Mouse (Mus musculus): ENCODE data around the gene Tardbp. TPM values are rescaled to one million over a fixed set of nuclear protein-coding genes. Genes with fewer than 3 reads are reported as not detected.

The Tardbp gene
- total and polyA plus RNA-seq, 2 experiments from 2014 or later = 121 to 205 TPM

DNA sequence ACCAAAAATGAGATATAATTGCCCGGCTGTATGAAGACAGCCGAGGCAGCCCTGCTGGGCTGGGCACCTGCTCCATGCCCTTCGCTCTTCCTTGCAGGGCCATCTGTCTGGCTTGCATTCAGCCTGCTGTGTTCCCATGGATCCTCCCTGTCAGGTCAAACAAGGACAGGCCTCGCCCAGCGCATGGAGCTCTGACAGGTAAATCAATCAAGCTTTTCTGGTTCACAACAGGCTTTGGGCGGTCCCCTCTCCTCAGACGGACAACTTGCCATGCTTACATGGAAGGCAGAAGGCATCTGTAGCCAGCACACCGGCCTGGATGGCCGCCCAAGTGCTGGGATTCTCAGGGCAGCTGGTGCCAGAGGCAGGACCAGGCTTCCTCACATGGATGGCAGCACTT lies 24.2 kb upstream of the Tardbp start:
- ATAC-seq (peak; percentile 65), DNase-seq (ENCODE audit: low spot score) (peak; percentile 65)
- no peaks in the 10 kb centered on the region for H3K9me3 ChIP-seq (ENCODE audit: low read length)
- 29% methylated on average over 9 of the region's 9 CpGs for WGBS
- H3K4me1 ChIP-seq (ENCODE audit: insufficient read depth, low read length) = no peaks in the 10 kb centered on the region
- no peak overlapping the region for H3K27ac ChIP-seq
- no peak overlapping the region for H3K4me2 ChIP-seq (ENCODE audit: low read depth, low read length)
- H3K9ac ChIP-seq (replicated peaks; ENCODE audit: low read length) = no peak overlapping the region
- TF ChIP-seq CTCF (IDR thresholded peaks at IDR 0.05; ENCODE audit: low read depth) = no peak
- no peak overlapping the region for H3K4me3 ChIP-seq (ENCODE audit: low read length)
- no peaks in the 10 kb centered on the region for H3K27me3 ChIP-seq (ENCODE audit: insufficient read depth, low read length)
- H3K36me3 ChIP-seq (ENCODE audit: insufficient read depth, low read length) = no peaks in the 10 kb centered on the region

- Histone ChIP-seq H3K27me3 (ENCODE audit: insufficient read depth, low read length) (no peaks in the 10 kb centered on the region), H3K4me1 (ENCODE audit: insufficient read depth, low read length) (no peaks in the 10 kb centered on the region), H3K9ac (replicated peaks; ENCODE audit: low read length) (no peak overlapping the region), H3K27ac (no peak overlapping the region), H3K4me2 (ENCODE audit: low read depth, low read length) (no peak overlapping the region), H3K36me3 (ENCODE audit: insufficient read depth, low read length) (no peaks in the 10 kb centered on the region), H3K4me3 (ENCODE audit: low read length) (no peak overlapping the region), H3K9me3 (ENCODE audit: low read length) (no peaks in the 10 kb centered on the region)
- DNase-seq (ENCODE audit: low spot score) (no peak), ATAC-seq (no peak)
- WGBS = 65% methylated on average over 3 of the region's 3 CpGs
- peak; percentile 44 for TF ChIP-seq CTCF (IDR thresholded peaks at IDR 0.05; ENCODE audit: low read depth)
These were observed 22.5 kb upstream of the Tardbp start for GRCm38 (mm10) chr4:148649309-148649708.

DNA sequence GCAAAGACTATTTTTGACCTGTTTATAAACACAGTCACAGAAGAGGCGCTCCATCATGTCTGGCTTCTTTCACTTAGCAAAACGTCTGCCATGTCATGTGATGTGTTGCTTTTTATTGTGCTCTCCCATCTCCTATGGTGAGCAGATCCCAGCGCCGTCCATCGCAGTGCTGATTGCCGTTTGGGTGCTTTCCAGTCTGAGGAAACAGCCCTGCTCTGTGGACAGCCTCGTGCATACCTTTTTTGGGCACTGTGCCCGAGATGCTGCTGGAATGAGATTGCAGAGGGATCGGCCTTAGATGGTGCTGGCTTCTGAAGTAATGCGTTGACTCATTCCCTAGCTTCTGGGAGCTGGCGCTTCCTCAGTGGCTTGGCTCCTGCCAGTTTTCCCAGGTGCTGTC lies 19.8 kb upstream of the Tardbp start:
- Histone ChIP-seq H3K4me1 (ENCODE audit: insufficient read depth, low read length) (no peaks in the 10 kb centered on the region), H3K4me3 (ENCODE audit: low read length) (no peak overlapping the region), H3K9me3 (ENCODE audit: low read length) (no peaks in the 10 kb centered on the region), H3K4me2 (ENCODE audit: low read depth, low read length) (no peak overlapping the region), H3K27ac (no peak overlapping the region), H3K9ac (replicated peaks; ENCODE audit: low read length) (no peak overlapping the region), H3K27me3 (ENCODE audit: insufficient read depth, low read length) (no peaks in the 10 kb centered on the region), H3K36me3 (ENCODE audit: insufficient read depth, low read length) (no peaks in the 10 kb centered on the region)
- WGBS = 48% methylated on average over 11 of the region's 11 CpGs
- TF ChIP-seq CTCF (IDR thresholded peaks at IDR 0.05; ENCODE audit: low read depth) = no peak
- ATAC-seq (no peak), DNase-seq (ENCODE audit: low spot score) (peak; percentile 34)

DNA sequence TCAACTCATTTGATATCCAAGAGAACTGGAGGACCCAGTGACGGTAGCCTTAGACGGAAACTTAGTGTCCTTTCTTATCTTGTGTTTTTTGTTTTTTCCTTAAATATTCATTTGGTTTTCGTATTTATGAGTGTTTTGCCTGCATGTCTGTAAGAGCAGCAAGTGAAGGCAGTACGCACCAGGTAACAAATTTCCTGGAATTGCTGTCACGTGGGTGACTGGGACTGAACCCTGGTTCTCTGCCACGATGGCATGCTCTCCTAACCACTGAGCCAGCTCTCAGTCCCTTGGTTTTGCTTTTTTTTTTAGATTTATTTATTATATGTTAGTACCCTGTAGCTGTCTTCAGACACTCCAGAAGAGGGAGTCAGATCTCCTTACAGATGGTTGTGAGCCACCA lies 18.1 kb upstream of the Tardbp start:
- Histone ChIP-seq H3K27ac (no peak overlapping the region), H3K27me3 (ENCODE audit: insufficient read depth, low read length) (no peaks in the 10 kb centered on the region), H3K4me3 (ENCODE audit: low read length) (no peak overlapping the region), H3K9me3 (ENCODE audit: low read length) (no peaks in the 10 kb centered on the region), H3K9ac (replicated peaks; ENCODE audit: low read length) (no peak overlapping the region), H3K36me3 (ENCODE audit: insufficient read depth, low read length) (no peaks in the 10 kb centered on the region), H3K4me1 (ENCODE audit: insufficient read depth, low read length) (no peaks in the 10 kb centered on the region), H3K4me2 (ENCODE audit: low read depth, low read length) (no peak overlapping the region)
- no peak for TF ChIP-seq CTCF (IDR thresholded peaks at IDR 0.05; ENCODE audit: low read depth)
- DNase-seq (ENCODE audit: low spot score) (no peak), ATAC-seq (no peak)
- WGBS = 92% methylated on average over 6 of the region's 6 CpGs

- no peaks in the 10 kb centered on the region for H3K9me3 ChIP-seq (ENCODE audit: low read length)
- H3K9ac ChIP-seq (replicated peaks; ENCODE audit: low read length) = no peak overlapping the region
- DNase-seq (ENCODE audit: low spot score) = peak; percentile 80
- H3K4me1 ChIP-seq (ENCODE audit: insufficient read depth, low read length) = no peaks in the 10 kb centered on the region
- H3K36me3 ChIP-seq (ENCODE audit: insufficient read depth, low read length) = no peaks in the 10 kb centered on the region
- H3K27ac ChIP-seq = no peak overlapping the region
- H3K27me3 ChIP-seq (ENCODE audit: insufficient read depth, low read length) = no peaks in the 10 kb centered on the region
- H3K4me3 ChIP-seq (ENCODE audit: low read length) = no peak overlapping the region
- TF ChIP-seq CTCF (IDR thresholded peaks at IDR 0.05; ENCODE audit: low read depth) = peak; percentile 78
- peak overlapping the region; percentile 34 for H3K4me2 ChIP-seq (ENCODE audit: low read depth, low read length)
- WGBS = 9% methylated on average over 9 of the region's 9 CpGs
- peak; percentile 46 for ATAC-seq
These were observed 17.3 kb upstream of the Tardbp start for GRCm38 (mm10) chr4:148644157-148644511.

- Histone ChIP-seq H3K4me3 (ENCODE audit: low read length) (no peak within 1 kb of the TSS), H3K9ac (replicated peaks; ENCODE audit: low read length) (no peak within 1 kb of the TSS), H3K4me2 (ENCODE audit: low read depth, low read length) (peak within 1 kb of the TSS; percentile 34), H3K27me3 (ENCODE audit: insufficient read depth, low read length) (no peaks in the 10 kb centered on the region), H3K36me3 (ENCODE audit: insufficient read depth, low read length) (no peaks in the 10 kb centered on the region), H3K9me3 (ENCODE audit: low read length) (no peaks in the 10 kb centered on the region), H3K27ac (no peak within 1 kb of the TSS), H3K4me1 (ENCODE audit: insufficient read depth, low read length) (no peaks in the 10 kb centered on the region)
- no peak for TF ChIP-seq CTCF (IDR thresholded peaks at IDR 0.05; ENCODE audit: low read depth)
- WGBS = 59% methylated on average over 15 of the region's 15 CpGs
- ATAC-seq (peak; percentile 49), DNase-seq (ENCODE audit: low spot score) (no peak)
These were observed 16.7 kb upstream of the Tardbp start, which contains the start of gene Gm572 for GRCm38 (mm10) chr4:148643291-148644156. Gm572 (plus strand) TSS chr4:148643317.

DNA sequence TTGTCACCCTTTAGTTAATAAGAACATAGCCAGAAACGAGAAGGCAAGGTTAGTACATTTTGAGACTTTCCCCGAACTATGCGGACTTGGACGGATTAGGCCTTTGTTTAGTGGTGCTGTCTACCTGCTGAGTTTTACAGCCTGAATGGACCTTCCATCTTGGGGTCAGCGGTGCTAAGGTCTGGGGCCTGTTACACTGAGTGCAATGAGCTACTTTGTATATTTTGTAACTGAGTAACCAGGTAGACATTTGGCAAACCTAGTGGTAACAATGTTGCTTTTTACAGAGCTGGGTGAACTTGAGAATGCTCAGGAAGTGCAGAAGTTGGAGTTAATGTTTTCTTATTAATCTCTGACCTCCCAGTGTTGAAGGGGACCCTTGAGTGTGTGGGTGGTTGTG lies 14.3 kb upstream of the Tardbp start:
- DNase-seq (ENCODE audit: low spot score) (no peak), ATAC-seq (no peak)
- Histone ChIP-seq H3K27me3 (ENCODE audit: insufficient read depth, low read length) (no peaks in the 10 kb centered on the region), H3K9me3 (ENCODE audit: low read length) (no peaks in the 10 kb centered on the region), H3K36me3 (ENCODE audit: insufficient read depth, low read length) (no peaks in the 10 kb centered on the region), H3K4me3 (ENCODE audit: low read length) (no peak overlapping the region), H3K27ac (no peak overlapping the region), H3K4me1 (ENCODE audit: insufficient read depth, low read length) (no peaks in the 10 kb centered on the region), H3K9ac (replicated peaks; ENCODE audit: low read length) (no peak overlapping the region), H3K4me2 (ENCODE audit: low read depth, low read length) (no peak overlapping the region)
- WGBS = 83% methylated on average over 5 of the region's 5 CpGs
- TF ChIP-seq CTCF (IDR thresholded peaks at IDR 0.05; ENCODE audit: low read depth) = no peak
